Mouse (Mus musculus): ENCODE data around the gene Kdf1. TPM values are rescaled to one million over a fixed set of nuclear protein-coding genes. Genes with fewer than 3 reads are reported as not detected.

Kdf1 gene
- polyA plus RNA-seq, 1 experiment from 2014 or later, result 0.20 TPM

DNA sequence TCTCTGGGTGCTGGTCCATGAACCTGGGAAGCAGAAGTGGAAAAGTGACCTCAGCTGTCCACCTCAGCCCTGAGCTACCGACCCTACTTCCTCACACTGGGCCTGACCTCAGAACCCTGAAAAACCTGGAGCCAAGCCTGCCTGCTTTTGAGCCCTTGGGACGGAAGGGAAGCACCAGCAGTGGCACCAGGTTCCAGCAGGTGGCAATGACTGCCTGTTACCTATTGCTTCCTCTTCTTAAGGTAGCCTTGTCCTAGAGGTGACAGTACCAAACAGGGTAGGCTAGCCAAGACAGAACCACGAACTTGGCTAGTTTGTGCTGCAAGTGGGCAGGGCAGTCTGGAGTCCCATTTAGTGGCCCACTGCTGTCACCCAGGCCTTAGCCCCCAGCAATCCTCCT is 14.0 kb downstream of the Kdf1 start:
- Histone ChIP-seq H3K9me3 (ENCODE audit: control insufficient read depth, low read length) (no peaks in the 10 kb centered on the region), H3K27me3 (ENCODE audit: control insufficient read depth, insufficient read depth, low read length) (no peaks in the 10 kb centered on the region), H3K9ac (replicated peaks; ENCODE audit: low read depth, low read length) (no peak overlapping the region), H3K4me1 (ENCODE audit: control insufficient read depth, insufficient read depth, low read length) (no peaks in the 10 kb centered on the region), H3K4me3 (ENCODE audit: low read depth, low read length) (no peak overlapping the region), H3K36me3 (ENCODE audit: control insufficient read depth, insufficient read depth, low read length) (peaks cover 46% of the 10 kb centered on the region), H3K27ac (ENCODE audit: low read depth, low read length) (no peak overlapping the region), H3K4me2 (ENCODE audit: low read depth, low read length) (no peak overlapping the region)
- ATAC-seq (ENCODE audit: low read depth), result no peak
- 96% methylated on average over 3 of the region's 3 CpGs for WGBS

DNA sequence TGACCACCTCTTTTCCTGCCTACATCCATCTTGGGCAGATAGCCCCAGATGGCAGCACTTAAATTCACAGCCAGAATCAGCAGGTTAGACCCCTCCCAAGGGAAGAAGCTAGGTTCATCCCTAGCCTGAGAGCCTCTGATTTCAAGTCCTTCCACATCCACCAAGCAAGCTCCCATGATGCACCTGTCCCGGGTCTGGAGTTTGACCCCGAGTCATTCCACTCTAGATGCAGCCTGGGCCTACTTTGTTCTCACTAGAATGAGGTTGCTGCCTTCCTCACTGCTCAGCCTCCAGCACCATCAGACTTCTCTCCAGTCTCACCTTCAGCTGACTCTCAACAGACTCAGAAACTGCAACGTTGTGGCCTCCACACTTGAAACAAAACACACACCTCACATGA is 17.3 kb downstream of the Kdf1 start:
- H3K9me3 ChIP-seq (ENCODE audit: control insufficient read depth, low read length), result no peaks in the 10 kb centered on the region
- H3K27ac ChIP-seq (ENCODE audit: low read depth, low read length), result no peak overlapping the region
- WGBS, result 85% methylated on average over 3 of the region's 3 CpGs
- no peak overlapping the region for H3K9ac ChIP-seq (replicated peaks; ENCODE audit: low read depth, low read length)
- H3K4me3 ChIP-seq (ENCODE audit: low read depth, low read length), result no peak overlapping the region
- no peaks in the 10 kb centered on the region for H3K4me1 ChIP-seq (ENCODE audit: control insufficient read depth, insufficient read depth, low read length)
- H3K27me3 ChIP-seq (ENCODE audit: control insufficient read depth, insufficient read depth, low read length), result no peaks in the 10 kb centered on the region
- H3K36me3 ChIP-seq (ENCODE audit: control insufficient read depth, insufficient read depth, low read length), result peaks cover 59% of the 10 kb centered on the region
- H3K4me2 ChIP-seq (ENCODE audit: low read depth, low read length), result no peak overlapping the region
- ATAC-seq (ENCODE audit: low read depth), result no peak

DNA sequence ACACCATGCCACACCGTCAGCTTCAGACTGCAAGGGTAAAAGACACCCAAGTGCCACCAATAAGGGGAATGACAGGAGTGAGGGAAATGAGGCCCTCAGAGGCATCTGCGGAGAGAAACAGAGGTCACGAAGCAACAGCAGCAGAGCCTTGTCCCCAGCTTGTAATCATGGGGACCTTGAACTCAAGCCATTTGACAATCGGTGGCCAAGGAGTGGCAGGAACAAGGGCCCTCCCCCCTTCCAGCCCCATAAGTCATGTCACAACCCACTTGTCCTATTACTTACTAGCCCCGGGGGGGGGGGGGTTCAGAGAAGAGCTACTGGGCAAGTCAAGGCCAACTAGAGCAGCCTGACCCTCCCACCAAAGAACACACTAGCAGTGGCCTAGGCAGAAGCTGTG is 17.9 kb downstream of the Kdf1 start:
- no peak overlapping the region for H3K4me2 ChIP-seq (ENCODE audit: low read depth, low read length)
- H3K36me3 ChIP-seq (ENCODE audit: control insufficient read depth, insufficient read depth, low read length), result peaks cover 57% of the 10 kb centered on the region
- no peak for ATAC-seq (ENCODE audit: low read depth)
- no peaks in the 10 kb centered on the region for H3K4me1 ChIP-seq (ENCODE audit: control insufficient read depth, insufficient read depth, low read length)
- H3K27ac ChIP-seq (ENCODE audit: low read depth, low read length), result no peak overlapping the region
- H3K9ac ChIP-seq (replicated peaks; ENCODE audit: low read depth, low read length), result no peak overlapping the region
- H3K9me3 ChIP-seq (ENCODE audit: control insufficient read depth, low read length), result no peaks in the 10 kb centered on the region
- no peak overlapping the region for H3K4me3 ChIP-seq (ENCODE audit: low read depth, low read length)
- no peaks in the 10 kb centered on the region for H3K27me3 ChIP-seq (ENCODE audit: control insufficient read depth, insufficient read depth, low read length)
- 93% methylated on average over 5 of the region's 5 CpGs for WGBS

DNA sequence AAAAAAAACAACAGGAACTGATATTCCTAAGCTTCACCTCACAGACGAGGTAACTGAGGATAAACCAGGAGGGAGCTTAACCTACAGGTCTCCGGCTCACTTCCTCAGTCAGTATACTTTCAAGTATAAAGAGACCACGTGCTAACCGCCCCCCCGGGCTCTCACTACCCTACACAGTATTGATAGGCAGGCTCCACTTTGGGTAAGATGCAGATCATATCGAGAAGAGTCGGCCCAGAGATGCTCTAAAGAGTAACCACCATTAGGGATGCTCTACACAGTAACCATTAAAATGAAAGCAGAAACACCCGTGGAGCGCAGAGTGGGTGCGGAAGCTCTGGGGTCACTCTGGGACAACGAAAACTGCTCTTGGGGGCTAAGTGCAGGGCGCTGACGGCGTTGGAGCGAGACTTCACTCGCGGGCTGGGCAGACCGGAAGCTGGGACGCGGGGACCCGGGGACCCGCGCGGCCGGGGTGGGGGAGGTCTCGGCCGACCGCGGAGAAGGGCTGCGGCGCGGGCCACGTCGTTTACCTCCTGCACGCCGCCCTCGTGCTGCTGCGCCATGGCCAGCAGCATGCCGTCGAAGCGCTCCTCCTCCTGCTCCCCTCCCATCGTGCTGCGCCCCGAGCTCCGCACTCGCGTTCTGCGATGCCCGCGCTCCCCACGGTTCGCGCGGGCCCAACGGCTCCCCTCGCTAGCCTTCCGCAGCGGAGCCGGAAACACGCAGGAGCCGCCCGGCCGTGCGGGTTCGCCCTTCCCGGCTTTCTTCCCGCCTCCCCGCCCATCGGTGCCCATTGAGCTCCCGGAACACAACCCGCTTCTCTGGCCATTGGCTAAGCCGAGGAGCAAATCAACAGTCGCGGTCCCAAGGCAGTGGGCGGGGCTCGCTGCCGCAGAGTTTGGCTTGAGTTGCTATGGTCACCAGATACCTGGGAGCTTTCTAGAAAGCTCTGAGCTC is 26.8 kb downstream of the Kdf1 start, which contains the start of gene Nudc:
Gene Nudc, minus strand, starts transcription at position 725 of the 960 bp plus-strand sequence.
- Histone ChIP-seq H3K27me3 (ENCODE audit: control insufficient read depth, insufficient read depth, low read length) (no peaks in the 10 kb centered on the region), H3K4me1 (ENCODE audit: control insufficient read depth, insufficient read depth, low read length) (peaks cover 12% of the 10 kb centered on the region), H3K9ac (replicated peaks; ENCODE audit: low read depth, low read length) (peak within 1 kb of the TSS; percentile 77), H3K27ac (ENCODE audit: low read depth, low read length) (peak within 1 kb of the TSS; percentile 76), H3K4me3 (ENCODE audit: low read depth, low read length) (peak within 1 kb of the TSS; percentile 94), H3K4me2 (ENCODE audit: low read depth, low read length) (peak within 1 kb of the TSS; percentile 78), H3K9me3 (ENCODE audit: control insufficient read depth, low read length) (no peaks in the 10 kb centered on the region), H3K36me3 (ENCODE audit: control insufficient read depth, insufficient read depth, low read length) (peaks cover 6% of the 10 kb centered on the region; the same call in 1 of the 2 replicates)
- under 1% methylated on average over 75 of the region's 77 CpGs for WGBS
- ATAC-seq (ENCODE audit: low read depth), result peak; percentile 99

DNA sequence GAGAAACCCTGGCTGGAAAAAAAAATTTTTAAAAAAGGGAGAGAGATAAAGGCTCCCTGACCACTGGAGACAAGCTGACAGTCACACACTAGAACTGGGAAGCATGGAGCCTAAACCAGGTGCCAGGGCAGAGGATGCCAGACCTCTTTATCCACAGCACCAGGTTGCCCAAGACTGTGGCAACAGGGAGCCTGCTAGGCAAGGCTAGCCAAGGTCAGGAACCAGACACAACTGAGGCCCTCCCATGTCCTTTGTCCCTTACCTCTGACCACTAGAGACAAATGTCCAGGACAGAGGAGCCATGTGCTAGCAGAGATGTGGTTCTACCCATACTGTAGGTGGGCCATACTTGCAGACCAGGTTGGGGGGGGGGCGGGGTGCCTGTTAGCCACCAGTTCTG is 33.3 kb downstream of the Kdf1 start:
- Histone ChIP-seq H3K9me3 (ENCODE audit: control insufficient read depth, low read length) (no peaks in the 10 kb centered on the region), H3K36me3 (ENCODE audit: control insufficient read depth, insufficient read depth, low read length) (no peaks in the 10 kb centered on the region), H3K27me3 (ENCODE audit: control insufficient read depth, insufficient read depth, low read length) (no peaks in the 10 kb centered on the region), H3K4me2 (ENCODE audit: low read depth, low read length) (no peak overlapping the region), H3K4me3 (ENCODE audit: low read depth, low read length) (no peak overlapping the region), H3K9ac (replicated peaks; ENCODE audit: low read depth, low read length) (no peak overlapping the region), H3K27ac (ENCODE audit: low read depth, low read length) (no peak overlapping the region), H3K4me1 (ENCODE audit: control insufficient read depth, insufficient read depth, low read length) (no peaks in the 10 kb centered on the region)
- no peak for ATAC-seq (ENCODE audit: low read depth)
- 94% methylated on average over 1 of the region's 1 CpGs for WGBS

DNA sequence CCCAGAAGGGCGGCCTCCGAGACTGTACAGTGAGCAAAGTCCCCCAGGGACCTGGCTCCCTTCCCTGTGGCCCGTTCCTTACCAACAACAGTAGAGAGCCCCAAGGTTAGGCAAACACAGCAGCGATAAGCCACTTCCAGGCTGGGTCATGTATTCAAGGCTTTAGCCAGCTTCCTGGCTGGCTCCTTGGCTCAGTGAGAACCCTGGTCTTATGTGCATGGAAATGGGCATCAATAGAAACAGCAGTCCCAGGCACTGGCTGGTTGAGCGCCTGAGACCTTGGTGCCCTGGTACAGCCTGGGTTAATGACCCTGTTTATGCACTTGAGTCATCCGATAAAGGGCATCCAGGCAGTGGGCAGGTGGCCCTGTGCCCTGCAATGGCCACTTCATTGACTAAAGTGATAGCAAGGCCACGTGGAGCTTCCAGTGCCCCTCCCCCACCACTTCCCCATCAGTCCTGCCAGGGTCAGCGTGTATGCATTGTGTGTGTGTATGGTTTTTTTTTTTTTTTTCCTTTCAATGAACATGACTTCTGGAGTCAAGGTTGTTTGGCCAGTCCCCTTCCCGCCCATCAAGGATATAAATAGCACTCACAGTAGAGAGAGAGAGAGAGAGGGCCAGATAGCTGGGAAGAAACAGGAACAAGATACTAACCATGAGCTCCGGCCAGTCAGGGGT is 34.1 kb downstream of the Kdf1 start, which contains the start of gene Nr0b2:
Gene Nr0b2, plus strand, starts transcription at position 609 of the 680 bp plus-strand sequence.
- H3K4me3 ChIP-seq (ENCODE audit: low read depth, low read length), result no peak within 1 kb of the TSS
- no peaks in the 10 kb centered on the region for H3K4me1 ChIP-seq (ENCODE audit: control insufficient read depth, insufficient read depth, low read length)
- ATAC-seq (ENCODE audit: low read depth), result no peak
- no peaks in the 10 kb centered on the region for H3K9me3 ChIP-seq (ENCODE audit: control insufficient read depth, low read length)
- no peaks in the 10 kb centered on the region for H3K27me3 ChIP-seq (ENCODE audit: control insufficient read depth, insufficient read depth, low read length)
- H3K4me2 ChIP-seq (ENCODE audit: low read depth, low read length), result no peak within 1 kb of the TSS
- no peak within 1 kb of the TSS for H3K27ac ChIP-seq (ENCODE audit: low read depth, low read length)
- no peak within 1 kb of the TSS for H3K9ac ChIP-seq (replicated peaks; ENCODE audit: low read depth, low read length)
- H3K36me3 ChIP-seq (ENCODE audit: control insufficient read depth, insufficient read depth, low read length), result no peaks in the 10 kb centered on the region
- WGBS, result 75% methylated on average over 10 of the region's 10 CpGs

DNA sequence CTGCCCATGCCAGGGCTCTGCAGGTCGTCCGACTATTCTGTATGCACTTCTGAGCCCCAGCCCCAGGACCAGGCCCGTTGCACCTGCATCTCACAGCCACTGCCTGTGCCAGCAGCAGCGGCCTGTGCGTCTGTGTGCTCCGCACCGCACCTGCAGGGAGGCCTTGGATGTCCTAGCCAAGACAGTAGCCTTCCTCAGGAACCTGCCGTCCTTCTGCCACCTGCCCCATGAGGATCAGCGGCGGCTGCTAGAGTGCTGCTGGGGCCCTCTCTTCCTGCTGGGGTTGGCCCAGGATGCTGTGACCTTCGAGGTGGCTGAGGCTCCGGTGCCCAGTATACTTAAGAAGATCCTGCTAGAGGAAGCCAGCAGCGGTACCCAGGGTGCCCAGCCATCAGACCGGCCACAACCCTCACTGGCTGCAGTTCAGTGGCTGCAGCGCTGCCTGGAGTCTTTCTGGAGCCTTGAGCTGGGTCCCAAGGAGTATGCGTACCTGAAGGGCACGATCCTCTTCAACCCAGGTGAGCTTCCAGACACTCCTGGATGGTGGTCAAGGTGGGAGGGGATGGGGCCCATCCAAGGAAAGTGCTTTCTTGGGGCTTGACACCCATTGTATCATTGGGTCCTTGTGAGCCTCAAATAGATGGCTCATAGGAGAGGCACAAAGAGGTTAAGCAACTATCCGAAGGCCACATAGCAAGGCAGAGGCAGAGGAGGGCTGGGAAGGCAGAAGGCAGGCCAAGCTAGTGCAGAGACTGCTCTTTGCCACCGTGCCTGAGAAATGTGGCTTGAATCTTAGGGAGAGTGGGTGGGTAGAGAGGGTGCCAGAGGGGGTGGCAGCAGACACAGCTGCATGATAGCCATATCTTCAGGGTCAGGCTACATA is 34.9 kb downstream of the Kdf1 start:
- Histone ChIP-seq H3K4me3 (ENCODE audit: low read depth, low read length) (no peak overlapping the region), H3K9me3 (ENCODE audit: control insufficient read depth, low read length) (no peaks in the 10 kb centered on the region), H3K4me2 (ENCODE audit: low read depth, low read length) (no peak overlapping the region), H3K27me3 (ENCODE audit: control insufficient read depth, insufficient read depth, low read length) (no peaks in the 10 kb centered on the region), H3K4me1 (ENCODE audit: control insufficient read depth, insufficient read depth, low read length) (no peaks in the 10 kb centered on the region), H3K27ac (ENCODE audit: low read depth, low read length) (no peak overlapping the region), H3K9ac (replicated peaks; ENCODE audit: low read depth, low read length) (no peak overlapping the region), H3K36me3 (ENCODE audit: control insufficient read depth, insufficient read depth, low read length) (no peaks in the 10 kb centered on the region)
- no peak for ATAC-seq (ENCODE audit: low read depth)
- 81% methylated on average over 19 of the region's 19 CpGs for WGBS

DNA sequence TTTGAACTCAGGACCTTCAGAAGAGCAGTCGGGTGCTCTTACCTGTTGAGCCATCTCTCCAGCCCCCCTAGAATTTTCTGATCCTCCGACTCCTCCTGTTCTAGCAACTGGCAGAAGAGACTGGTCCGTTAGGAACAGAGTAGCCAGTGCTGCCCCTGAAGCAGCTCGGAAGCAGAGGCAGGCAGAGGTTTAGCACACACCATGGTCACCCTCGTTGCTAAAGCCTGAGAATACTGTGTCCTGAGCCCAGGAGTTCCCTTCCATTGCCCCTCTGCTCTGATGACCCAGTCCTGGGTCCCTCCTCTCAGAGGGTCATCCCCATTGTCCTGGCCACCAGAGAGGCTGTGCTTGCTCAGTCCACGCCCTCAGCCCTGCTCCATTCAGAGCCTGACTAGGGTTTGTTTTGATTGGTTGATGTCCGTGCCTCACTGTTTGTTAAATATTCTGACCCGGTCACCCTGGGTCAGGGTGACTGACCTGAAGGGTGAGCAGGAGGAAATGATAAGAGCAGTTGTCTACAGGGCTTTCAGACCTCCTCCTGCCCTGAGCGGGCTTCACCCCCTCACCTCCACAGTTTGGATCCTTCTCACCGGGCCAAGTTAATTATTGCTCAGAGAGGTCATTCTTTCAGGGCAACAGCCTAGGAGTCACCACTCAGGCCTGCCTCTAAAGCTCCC is 38.4 kb downstream of the Kdf1 start:
- Histone ChIP-seq H3K36me3 (ENCODE audit: control insufficient read depth, insufficient read depth, low read length) (no peaks in the 10 kb centered on the region), H3K27ac (ENCODE audit: low read depth, low read length) (no peak overlapping the region), H3K9me3 (ENCODE audit: control insufficient read depth, low read length) (no peaks in the 10 kb centered on the region), H3K9ac (replicated peaks; ENCODE audit: low read depth, low read length) (no peak overlapping the region), H3K4me3 (ENCODE audit: low read depth, low read length) (no peak overlapping the region), H3K4me2 (ENCODE audit: low read depth, low read length) (no peak overlapping the region), H3K4me1 (ENCODE audit: control insufficient read depth, insufficient read depth, low read length) (no peaks in the 10 kb centered on the region), H3K27me3 (ENCODE audit: control insufficient read depth, insufficient read depth, low read length) (no peaks in the 10 kb centered on the region)
- 27% methylated on average over 10 of the region's 10 CpGs for WGBS
- no peak for ATAC-seq (ENCODE audit: low read depth)
